Mouse (Mus musculus): Measurements from ENCODE around the gene Banp. TPM values are rescaled to one million over a fixed set of nuclear protein-coding genes. Genes with fewer than 3 reads are reported as not detected.

The Banp gene
- total RNA-seq, 4 experiments from 2014 or later, result 5.4 to 16.0 (median 6.3) TPM

DNA sequence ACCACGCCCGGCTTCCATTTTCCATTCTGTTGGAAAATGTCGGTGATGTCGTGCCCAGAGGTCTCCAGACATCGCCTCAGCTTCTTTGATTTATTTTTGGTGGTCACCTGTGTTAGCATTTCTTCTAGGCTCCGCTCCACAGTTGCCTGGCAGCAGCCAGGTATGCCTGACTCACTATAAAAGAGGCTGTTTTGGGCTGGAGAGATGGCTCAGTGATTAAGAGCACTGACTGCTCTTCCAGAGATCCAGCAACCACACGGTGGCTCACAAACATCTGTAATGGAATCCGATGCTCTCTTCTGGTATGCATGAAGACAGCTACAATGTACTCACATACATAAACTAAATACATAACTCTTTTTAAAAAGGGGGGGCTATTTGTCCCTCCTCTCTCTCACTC, 23.3 kb upstream of the Banp start:
- DNase-seq (ENCODE audit: low spot score in 2 of 2), result no peak

DNA sequence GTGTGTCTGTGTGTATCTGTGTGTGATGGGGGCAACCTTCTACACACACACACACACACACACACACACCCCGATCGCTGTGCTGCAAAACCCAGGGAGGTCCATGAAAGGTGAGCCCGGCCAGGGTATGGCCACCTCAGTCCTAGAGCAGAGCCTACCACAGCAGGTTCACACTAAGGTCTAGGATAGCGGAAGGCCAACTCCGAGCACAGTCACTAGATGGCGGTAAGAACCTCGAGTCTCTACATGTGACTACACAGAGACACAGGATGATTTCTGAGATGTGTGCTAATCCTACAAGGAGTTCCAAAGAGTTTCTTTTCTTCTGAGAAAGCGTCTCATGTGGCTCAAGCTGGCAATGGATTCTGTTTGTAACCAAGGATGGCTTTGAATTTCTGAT, 22.2 kb upstream of the Banp start:
- peak in 1 of 2 experiments; percentile 42 for DNase-seq (ENCODE audit: low spot score in 2 of 2)

DNA sequence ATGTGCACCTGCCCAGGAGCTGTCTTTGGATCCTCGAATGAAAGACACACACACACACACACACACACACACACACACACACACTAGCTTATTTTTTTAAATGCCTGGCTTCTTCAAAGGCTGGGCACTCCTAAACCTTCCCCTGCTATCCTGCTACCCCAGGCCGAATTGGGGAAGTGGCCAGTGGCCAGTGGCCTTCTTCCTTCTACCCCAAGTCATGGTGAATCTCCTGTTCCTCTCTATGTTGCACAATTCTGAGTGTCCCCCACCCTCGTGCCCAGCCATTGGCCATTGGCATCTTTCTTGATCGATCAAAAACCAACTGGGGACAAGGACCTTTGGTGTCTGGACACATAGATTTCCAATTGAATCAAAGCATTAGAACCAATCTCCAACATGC, 19.5 kb upstream of the Banp start:
- DNase-seq (ENCODE audit: low spot score in 2 of 2), result no peak

DNA sequence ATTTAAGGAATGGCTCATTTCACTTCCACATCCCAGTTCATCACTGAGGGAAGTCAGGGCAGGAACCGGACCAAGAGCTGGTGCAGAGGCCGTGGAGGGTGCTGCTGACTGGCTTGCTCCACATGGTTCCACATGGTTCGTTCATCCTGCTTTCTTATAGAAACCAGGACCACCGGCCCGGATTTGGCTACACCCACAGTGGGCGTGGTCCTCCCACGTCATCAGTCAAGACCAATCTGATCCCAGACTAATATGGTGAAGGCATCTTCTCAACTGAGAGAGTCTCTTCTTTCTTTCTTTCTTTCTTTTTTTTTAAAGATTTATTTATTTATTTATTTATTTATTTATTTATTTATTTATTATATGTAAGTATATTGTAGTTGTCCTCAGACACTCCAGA, 18.0 kb upstream of the Banp start:
- no peak for DNase-seq (ENCODE audit: low spot score in 2 of 2)

DNA sequence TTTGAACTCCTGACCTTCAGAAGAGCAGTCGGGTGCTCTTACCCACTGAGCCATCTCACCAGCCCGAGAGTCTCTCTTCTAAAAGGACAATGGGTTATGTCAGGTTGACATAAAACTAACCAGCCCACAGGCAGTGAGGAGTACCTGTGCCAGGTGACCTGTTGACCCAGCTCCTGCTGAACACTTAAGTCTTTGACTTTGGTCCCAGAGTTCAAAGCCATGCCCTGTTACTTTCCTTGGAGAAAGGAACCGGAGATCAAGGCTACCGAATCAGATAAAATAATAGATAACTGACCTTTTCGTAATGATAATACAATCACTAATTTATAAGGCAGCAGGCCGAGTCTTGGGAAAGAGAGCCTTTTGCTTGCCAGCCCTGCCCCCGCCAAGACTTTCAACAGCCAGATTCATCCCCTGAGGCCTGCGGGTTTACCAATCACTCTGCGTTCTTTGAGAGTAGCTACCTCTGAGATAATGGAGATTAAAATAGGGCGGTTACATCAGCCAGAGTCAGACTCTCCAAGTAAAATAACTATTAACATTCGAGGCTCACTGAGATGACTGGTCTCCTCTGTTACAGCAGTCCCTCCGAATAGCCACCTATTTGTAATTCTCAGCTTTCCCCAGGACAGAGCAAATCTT, 17.4 kb upstream of the Banp start:
- peak; percentile 61 to 72 for DNase-seq (ENCODE audit: low spot score in 2 of 2)

DNA sequence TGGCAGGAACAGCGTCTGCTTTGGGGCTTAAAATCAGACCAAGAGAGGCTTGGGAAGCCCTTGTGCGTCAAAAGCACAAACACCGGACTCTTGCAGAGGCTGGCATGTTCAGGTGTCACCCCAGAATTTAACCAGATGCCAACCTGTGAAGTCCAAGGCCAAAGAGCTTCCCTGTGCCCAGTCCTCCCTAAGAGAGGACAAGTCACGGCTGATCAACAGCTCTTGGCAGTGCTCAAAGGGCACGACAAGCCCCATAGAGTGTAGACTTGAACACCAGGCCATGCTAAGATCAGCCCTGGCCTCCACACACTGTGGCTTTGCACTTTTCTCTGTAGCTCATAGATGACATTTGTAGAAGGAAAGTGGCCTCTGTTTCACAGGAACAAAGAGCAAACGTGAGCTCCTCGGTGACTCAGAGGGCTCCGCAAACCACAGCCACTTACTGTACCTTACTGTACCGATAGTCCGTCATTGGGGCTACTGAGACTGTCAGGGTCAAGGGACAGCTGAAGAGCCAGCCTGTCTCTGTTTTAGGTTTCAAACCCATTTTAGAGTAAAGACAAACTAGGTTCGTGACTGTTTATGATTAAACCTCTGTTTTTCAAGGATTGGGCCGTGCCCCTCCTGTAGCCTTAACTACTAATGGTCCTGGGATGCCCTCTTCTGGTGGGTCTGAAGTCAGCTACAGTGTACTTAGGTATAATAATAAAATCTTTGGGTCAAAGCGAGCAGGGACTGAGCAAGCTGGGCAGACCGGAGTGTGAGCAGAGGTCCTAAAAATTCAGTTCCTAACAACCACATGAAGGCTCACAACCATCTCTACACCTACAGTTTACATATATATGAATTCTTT, 16.7 kb upstream of the Banp start:
- no peak for DNase-seq (ENCODE audit: low spot score in 2 of 2)

DNA sequence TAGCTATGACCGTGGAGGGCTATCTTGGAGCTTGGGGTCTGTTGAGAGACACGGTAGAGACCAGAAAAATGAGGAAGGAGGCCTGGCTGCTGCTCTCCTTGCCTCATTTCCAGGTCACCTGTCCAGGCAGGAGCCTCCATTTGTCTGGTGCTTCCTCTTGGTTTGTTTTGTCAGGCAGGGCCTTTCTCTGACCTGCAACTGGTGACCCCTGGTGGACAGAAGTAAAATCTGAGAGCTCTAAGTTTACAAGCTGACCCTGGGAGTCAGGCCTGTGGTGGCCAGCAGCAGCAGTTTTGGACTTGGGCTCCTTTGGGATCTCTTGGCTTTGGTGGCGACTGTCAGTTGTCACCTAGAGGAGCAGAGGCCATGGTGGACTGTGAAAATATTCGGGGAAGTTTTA, 15.0 kb upstream of the Banp start:
- DNase-seq (ENCODE audit: low spot score in 2 of 2), result no peak

DNA sequence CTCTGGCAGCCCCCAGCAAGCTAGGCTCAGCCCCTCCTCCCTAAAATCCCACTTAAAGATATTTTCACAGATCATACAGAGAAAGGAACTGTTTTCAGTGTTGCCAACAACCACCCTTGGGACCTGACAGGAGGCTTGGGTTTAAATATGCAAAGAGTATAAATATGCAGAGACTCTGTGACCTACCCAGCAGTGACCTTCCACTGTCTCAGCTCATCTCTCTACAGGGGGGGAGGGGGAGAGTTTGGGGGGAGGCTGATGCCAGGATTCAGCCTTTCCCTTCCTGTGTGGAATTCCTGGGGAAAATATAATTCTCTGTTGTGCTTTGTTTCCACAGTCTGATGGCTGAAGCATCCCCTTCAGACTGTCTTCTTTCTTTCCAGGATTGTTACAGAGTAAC, 14.6 kb upstream of the Banp start:
- no peak for DNase-seq (ENCODE audit: low spot score in 2 of 2)

DNA sequence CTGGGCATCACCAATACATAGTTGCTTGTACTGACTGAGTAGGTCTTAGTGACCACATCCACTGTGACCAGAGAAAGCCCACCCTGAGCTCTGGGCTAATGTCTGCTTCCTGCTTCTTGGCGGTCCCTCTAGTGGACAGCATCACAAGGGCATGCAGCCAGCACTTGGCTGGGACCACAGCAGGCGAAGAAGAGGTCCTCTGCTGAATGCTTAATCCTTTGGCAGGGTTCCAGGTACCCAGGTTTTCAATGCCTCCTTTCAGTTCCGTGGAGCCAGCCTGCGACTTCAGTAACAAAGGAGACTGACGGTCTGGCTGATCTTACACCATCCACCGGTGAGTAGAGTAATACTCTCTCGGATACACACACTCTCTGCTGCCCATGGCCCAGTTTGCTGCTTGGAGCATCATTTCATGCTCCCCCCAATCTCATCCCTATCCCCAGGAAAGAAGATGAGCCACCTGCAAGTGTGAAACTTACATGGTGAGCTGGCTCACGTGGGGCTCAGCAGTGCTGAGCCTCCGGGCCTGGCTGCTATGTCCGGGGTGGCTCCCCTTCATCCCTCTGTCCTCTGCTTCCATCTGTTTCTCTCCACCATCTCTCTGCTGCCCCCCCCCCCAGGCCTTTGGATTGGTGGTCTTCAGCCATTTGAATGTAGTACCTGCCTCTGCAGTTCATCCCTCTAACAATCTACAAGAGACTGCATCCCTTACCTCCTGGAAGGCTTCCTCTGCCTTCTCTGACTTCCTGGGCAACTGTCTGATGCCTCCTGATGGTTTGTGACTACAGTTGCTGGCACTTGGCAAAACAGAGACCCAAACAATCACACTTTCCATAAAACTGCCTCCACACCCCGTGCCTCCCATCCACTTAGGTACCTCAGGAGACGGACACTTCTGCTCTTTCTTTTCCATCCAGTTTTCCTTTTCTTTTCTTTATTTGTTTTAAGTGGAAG, 13.9 kb upstream of the Banp start:
- DNase-seq (ENCODE audit: low spot score in 2 of 2), result no peak

DNA sequence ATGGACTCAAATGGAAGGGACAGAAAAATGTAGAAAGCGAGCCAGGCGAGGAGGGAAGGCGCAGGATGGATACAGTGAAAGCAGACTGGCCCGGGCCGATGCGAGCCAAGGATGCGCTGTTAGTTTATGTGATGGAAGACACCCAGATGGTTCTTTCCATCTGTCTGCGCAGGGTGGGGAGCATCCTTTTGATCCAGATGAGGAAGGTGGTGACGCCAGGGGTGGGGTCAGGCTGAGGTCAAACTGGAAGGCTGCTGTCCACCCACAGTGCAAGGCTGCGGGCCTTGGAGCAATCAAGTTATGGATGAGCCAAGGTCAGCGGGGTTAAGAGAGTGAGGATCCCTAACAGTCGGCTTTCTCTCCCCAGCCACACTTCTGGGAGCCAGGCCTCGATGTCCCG, 13.2 kb upstream of the Banp start:
- peak in 1 of 2 experiments; percentile 62 for DNase-seq (ENCODE audit: low spot score in 2 of 2)

DNA sequence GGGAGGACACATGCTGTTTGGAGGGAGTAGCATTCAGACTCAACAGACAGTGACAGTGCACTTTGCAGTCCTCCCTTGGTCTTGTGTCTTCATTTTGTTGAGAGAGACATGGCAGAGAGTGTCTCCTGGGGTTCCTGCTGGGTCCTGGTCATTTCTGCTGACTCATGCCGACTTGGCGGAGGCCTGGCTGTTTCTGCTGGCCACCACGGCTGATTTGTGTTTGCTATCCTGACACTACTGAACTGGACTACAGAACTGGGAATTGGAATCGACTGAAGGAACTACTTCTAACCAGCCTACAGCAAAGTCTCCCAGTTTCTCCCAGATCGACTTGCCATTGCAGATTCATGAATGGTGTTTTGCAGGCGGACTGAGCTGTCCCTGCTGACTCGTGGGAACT, 10.8 kb upstream of the Banp start:
- DNase-seq (ENCODE audit: low spot score in 2 of 2), result no peak

DNA sequence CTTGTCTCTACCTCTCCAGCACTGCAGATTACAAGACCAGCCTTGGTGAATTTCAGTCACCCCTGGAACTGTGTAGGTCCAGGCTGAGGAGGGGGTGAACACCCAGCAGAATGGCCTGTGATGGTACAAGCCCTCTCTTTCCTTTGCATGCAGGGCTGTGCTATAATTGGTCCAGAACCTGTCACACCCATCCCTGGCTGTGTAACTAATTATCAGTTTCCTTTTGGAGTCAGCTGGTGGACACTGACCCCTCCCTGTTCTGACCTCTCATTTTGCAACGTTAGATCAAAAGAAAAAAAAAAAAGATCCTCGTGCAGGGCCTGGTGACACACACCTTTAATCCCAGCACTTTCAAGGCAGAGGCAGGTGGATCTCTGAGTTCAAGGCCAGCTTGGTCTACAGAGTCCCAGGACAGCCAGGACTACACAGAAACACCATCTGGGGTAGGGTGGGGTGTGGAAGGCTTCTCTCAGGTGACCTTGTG, 6.5 kb upstream of the Banp start:
- no peak for DNase-seq (ENCODE audit: low spot score in 2 of 2)

DNA sequence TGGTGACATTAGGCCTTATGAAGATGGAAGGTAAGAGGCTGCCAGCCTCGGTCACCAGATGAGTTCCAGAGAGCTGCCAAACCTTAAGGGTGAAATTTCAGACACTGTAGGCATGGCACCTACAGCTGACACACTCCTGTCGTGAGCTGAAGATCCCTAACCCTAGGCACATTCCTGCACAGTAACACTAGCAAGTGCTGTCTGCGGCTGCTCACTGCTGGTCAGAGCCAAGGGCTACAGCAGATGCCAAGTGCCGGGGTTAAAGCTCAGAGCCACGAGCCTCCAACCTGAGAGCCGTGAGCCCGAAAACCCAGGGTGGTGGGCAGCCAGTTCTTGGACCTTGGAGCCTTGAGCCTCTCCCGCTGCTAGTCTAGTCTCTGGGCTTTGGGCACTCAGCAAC, 5.8 kb upstream of the Banp start:
- peak; percentile 48 to 66 for DNase-seq (ENCODE audit: low spot score in 2 of 2)

DNA sequence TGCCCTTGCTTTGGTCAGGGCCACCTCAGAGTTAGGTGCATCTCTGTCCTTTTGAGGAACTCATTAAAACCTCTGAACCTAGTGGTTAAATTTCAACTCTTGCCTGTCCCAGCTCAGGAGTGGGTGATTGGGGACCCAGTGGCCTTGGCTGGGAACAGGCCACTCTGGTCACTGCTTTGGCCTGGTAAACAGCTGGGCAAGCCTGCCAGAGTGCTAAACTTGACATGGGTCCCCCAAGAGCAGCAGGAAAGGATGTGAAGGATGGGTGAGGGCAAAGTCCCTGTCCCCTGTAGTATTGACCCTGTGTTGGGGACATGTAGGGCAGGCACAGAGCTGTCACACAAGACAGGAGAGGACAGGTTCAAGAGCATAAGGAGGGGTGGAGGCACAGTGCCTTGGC, 4.7 kb upstream of the Banp start, which contains the start of gene Car5a:
TSS of gene Car5a (minus strand) at position 74 of the 400 bp plus-strand sequence.
- DNase-seq (ENCODE audit: low spot score in 2 of 2), result no peak

DNA sequence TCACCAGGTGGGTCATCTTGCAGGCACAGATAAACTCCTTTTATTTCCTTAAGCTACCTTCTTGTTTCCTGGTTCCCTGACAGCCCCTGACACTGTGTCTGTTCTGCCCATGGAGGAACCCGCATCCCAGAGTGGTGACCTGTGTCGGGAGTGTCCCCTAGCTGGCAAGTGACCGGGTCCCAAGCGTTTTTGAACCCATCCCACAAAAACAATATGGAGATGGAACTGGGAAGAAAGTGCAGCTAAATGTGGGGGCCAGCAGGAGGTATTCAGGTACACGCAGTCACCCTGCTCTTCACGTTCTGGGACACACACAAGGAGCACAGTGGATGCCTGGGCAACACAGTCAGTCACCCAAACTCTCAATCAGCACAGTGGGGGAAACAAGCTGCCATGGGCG, 3.2 kb upstream of the Banp start:
- DNase-seq (ENCODE audit: low spot score in 2 of 2), result no peak

DNA sequence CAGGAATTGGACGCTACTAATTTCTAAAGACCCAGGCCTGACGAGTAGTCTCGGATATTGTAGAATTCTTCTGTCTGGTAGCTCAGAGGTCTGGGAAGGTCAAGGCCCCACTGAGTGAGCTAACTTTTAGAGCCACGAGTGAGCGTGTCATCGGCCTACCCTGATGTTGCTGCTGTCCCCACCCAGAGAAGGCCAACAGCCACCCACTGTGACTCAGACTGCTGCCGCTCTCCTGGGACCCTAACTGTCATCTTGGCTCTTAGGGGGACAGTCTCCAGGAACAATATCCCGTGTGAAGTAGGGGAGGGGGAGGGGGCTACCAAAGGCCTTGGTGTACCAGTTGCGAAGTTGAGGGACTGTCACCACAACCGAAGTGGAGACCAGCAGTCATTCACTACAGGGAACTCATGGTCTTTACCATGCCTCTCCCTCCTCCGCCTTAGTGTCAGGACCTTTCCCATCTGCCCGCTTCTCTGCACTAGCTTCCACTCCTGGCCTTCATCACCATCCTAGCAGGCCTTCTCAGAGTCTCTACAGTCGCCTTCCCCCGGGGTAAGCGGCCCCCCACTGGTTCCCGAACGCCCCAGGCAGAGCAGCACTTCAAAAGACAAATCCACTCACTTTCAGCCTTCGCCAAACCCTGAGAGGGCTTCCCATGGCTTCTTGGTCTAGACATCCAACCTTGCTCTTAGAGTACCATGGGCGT, 2.4 kb upstream of the Banp start:
- DNase-seq (ENCODE audit: low spot score in 2 of 2), result no peak

DNA sequence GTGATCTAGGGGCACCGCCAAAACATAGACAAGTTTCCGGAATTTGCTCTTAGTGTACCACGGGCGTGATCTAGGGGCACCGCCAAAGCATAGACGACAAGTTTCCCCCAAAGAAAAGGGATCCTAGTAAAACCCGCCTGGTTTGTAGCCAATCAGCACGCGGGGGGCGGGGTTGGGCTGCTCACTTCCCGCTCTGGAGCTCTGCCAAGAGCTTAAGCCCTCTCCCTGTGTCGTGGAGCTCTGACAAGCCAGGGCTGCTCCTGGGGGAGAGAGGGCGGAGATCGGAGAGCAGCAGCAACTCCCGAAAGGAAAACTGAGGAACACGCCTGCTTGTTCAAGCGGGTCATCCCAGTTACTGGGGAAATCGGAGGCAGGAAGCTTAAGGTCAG, 1.8 kb upstream of the Banp start:
- peak; percentile 79 for DNase-seq (ENCODE audit: low spot score in 2 of 2)

DNA sequence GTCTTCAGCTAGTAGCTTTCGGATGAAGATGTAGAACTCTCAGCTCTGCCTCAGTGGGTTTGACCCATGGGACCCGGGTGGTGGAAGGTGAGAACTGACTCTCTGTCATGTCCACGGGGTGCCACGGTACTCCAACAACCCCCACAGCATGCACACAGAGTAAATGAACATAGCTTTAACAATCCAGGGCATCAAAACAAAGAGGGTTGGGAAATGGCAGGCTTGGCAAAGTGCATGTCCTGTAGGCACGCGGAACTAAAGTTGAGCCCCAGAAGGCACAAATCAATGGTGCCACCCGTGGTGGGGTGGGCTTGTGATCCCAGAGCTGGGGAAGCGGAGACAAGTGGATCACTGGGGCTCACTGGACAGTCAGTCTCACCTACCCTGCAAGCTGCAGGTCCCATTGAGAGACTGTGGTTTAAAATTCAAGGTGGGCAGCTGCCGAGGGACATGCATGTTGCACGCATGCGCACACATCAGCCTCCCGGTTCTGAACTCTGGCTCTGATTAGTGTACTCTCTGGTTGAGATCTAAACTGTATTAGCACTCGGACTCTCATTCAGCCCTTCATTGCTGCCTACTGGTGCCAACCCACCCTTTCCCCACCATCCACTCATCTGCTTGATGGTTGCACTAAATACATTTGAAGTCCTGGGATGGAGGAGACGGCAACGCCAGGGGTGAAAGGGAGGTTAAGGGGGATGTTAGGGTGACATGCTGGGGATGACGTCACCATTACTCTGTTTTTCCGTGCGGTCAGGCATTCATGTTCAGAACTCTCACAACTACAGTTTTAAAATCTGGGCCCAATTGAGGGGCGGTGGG, 1.0 kb upstream of the Banp start:
- no peak for DNase-seq (ENCODE audit: low spot score in 2 of 2)

DNA sequence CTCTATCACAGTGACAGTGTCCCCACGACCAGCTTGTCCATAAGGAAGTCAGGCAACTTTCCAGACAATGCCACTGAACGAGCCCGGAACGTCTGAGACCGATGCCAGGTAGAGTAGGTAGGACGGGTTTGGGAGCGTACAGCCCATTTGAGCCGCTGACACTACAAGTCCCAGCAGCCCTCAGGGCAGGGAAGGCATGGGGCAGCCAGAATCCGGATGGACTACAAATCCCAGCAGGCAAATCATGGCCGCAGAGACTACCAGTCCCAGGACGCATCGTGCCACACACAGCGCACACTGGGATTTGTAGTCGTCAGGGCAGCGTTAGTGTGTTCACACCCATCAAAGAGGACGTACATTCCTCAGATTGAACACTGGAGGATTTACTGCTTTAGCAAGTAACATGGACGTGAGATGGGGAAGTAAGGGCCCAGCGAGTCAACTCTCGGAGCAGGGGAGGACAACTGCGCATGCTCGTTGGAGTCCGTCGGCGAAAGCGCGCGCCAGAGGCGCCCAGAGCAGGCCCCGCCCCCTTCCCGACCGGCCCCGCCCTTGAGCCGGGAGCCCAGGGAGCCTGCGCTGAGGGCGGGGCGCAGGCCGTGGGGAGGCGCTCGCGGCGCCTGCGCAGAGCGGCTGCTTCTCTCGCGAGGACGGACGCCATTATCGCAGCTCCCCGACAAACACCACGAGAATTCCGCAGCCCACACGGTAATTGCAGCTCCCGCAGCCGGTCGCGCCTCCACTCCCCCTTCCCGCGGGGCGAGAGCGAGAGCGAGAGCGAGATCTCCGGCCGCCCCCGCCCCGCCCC, 595 bp downstream of the Banp start:
- DNase-seq (ENCODE audit: low spot score in 2 of 2), result peak; percentile 97 to 99

Measured in gastrocnemius, adult 8-10 months (tissue).